Mouse (Mus musculus): ENCODE measurements at regions not wholly inside any gene's neighbourhood (a gene's known extent, or its start where the extent isn't known, plus 50 kb on each side); places are given as distances from the start of the nearest gene placed in this dataset.

- DNase-seq (ENCODE audit: low read depth), result no peak
- TF ChIP-seq POLR2A (IDR thresholded peaks at IDR 0.05; ENCODE audit: borderline replicate concordance, extremely low read depth, insufficient read depth, insufficient read length, poor library complexity, severe bottlenecking) (no peak), CTCF (IDR thresholded peaks at IDR 0.05; ENCODE audit: borderline replicate concordance, extremely low read depth, insufficient read depth, insufficient read length) (no peak)
These were observed 86.2 kb upstream of the Kl start for GRCm38 (mm10) chr5:150866198-150866597.

GRCm38 (mm10) chr5:150869954-150870353 lies 82.5 kb upstream of the Kl start:
- DNase-seq (ENCODE audit: low read depth), result no peak
- no peak for TF ChIP-seq POLR2A (IDR thresholded peaks at IDR 0.05; ENCODE audit: borderline replicate concordance, extremely low read depth, insufficient read depth, insufficient read length, poor library complexity, severe bottlenecking)
- TF ChIP-seq CTCF (IDR thresholded peaks at IDR 0.05; ENCODE audit: borderline replicate concordance, extremely low read depth, insufficient read depth, insufficient read length), result no peak

GRCm38 (mm10) chr5:150878805-150879204 lies 73.6 kb upstream of the Kl start:
- TF ChIP-seq POLR2A (IDR thresholded peaks at IDR 0.05; ENCODE audit: borderline replicate concordance, extremely low read depth, insufficient read depth, insufficient read length, poor library complexity, severe bottlenecking) (no peak), CTCF (IDR thresholded peaks at IDR 0.05; ENCODE audit: borderline replicate concordance, extremely low read depth, insufficient read depth, insufficient read length) (no peak)
- DNase-seq (ENCODE audit: low read depth), result no peak

GRCm38 (mm10) chr5:150883676-150884075 lies 68.7 kb upstream of the Kl start:
- DNase-seq (ENCODE audit: low read depth), result no peak
- TF ChIP-seq CTCF (IDR thresholded peaks at IDR 0.05; ENCODE audit: borderline replicate concordance, extremely low read depth, insufficient read depth, insufficient read length), result no peak
- no peak for TF ChIP-seq POLR2A (IDR thresholded peaks at IDR 0.05; ENCODE audit: borderline replicate concordance, extremely low read depth, insufficient read depth, insufficient read length, poor library complexity, severe bottlenecking)

- no peak for DNase-seq (ENCODE audit: low read depth)
- TF ChIP-seq CTCF (IDR thresholded peaks at IDR 0.05; ENCODE audit: borderline replicate concordance, extremely low read depth, insufficient read depth, insufficient read length), result no peak
- TF ChIP-seq POLR2A (IDR thresholded peaks at IDR 0.05; ENCODE audit: borderline replicate concordance, extremely low read depth, insufficient read depth, insufficient read length, poor library complexity, severe bottlenecking), result no peak
These were observed 62.3 kb upstream of the Kl start for GRCm38 (mm10) chr5:150890086-150890485.

DNA sequence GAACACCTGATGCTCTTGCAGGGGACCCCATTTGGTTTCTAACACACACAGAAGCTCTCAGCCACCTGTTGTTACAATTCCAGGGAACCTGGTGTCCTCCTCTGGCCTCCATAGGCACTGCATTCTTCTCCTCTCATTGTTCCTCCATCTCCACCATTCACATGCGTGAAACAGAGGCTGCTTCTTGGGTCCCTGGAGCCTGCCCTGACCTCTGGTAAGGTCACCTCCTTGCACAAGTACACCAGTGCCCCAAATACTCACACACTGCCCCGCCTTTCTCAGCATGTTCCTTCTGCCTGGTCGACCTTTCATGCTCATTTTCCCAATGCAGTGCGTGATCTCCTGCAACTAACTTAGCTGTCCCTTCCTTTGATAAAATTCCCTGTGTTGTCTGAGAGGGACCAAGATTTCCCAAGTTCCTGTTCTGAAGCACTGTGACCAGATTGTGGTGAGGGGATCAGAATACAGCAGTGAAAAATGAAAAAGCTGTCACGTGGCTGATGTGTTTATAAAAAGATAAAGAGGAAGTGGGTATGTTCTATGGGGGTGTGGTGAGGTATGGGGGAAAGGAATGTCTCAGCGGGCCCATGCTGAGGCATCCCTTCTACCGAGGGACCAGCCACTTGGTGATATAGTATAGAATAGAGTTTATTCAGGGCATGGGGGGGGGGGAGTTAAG lies 61.0 kb upstream of the Kl start:
- TF ChIP-seq CTCF (IDR thresholded peaks at IDR 0.05; ENCODE audit: borderline replicate concordance, extremely low read depth, insufficient read depth, insufficient read length), result no peak
- no peak for TF ChIP-seq POLR2A (IDR thresholded peaks at IDR 0.05; ENCODE audit: borderline replicate concordance, extremely low read depth, insufficient read depth, insufficient read length, poor library complexity, severe bottlenecking)
- no peak for DNase-seq (ENCODE audit: low read depth)

DNA sequence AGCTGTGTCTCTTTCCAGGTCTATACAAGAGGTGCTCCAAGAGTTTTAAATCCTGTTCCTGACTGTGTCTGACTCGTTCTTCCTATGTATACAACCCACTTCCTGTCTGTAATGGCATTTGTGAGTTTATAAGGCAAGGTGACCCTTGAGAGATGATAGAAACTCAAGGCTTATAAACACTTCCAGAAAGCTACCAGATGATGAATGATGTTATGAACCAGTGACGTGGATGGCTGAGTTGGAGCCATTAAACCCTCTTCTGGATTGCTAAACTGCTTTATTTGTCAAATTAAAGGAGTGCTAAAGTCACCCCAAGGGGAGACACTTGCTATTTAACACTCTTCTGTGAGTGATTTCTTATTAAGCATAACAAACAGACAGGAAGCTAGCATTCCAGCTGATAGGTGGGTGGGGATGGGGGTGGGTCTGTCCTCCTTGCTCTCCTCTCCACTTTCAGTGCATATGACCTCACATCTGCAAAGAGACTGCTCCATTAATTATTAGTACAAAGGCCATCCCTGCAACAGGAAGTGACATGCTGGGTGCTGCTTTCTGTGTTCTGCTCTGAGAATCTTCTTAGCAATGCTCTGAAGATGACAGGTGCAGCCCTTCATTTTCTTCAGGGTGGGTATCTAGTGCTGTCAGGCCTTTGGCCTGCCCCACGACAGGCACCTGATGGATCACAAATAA lies 58.2 kb upstream of the Kl start:
- no peak for DNase-seq (ENCODE audit: low read depth)
- no peak for TF ChIP-seq CTCF (IDR thresholded peaks at IDR 0.05; ENCODE audit: borderline replicate concordance, extremely low read depth, insufficient read depth, insufficient read length)
- no peak for TF ChIP-seq POLR2A (IDR thresholded peaks at IDR 0.05; ENCODE audit: borderline replicate concordance, extremely low read depth, insufficient read depth, insufficient read length, poor library complexity, severe bottlenecking)

GRCm38 (mm10) chr5:150894739-150895085 lies 57.7 kb upstream of the Kl start:
- no peak for TF ChIP-seq POLR2A (IDR thresholded peaks at IDR 0.05; ENCODE audit: borderline replicate concordance, extremely low read depth, insufficient read depth, insufficient read length, poor library complexity, severe bottlenecking)
- TF ChIP-seq CTCF (IDR thresholded peaks at IDR 0.05; ENCODE audit: borderline replicate concordance, extremely low read depth, insufficient read depth, insufficient read length), result no peak
- peak; percentile 94 for DNase-seq (ENCODE audit: low read depth)

DNA sequence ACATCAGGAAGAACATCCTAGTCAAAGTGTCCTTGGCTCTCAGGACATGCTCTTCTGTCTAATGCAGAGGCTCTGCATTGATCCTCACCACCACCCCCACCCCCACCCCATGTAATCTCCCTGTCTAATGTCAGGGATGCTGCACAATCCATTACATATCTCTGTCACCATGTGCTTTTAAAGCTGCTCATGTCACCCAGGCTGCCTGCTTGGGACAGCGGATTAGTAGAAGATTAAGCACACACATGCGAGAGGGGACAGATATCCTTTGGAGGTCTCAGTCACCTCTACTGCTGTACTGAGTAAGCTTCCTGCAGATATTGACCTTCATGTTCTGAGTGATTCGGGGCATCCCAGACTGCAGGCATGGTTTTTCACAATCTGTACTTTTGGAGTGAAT lies 50.7 kb upstream of the Kl start:
- DNase-seq (ENCODE audit: low read depth), result peak; percentile 32
- TF ChIP-seq CTCF (IDR thresholded peaks at IDR 0.05; ENCODE audit: borderline replicate concordance, extremely low read depth, insufficient read depth, insufficient read length) (no peak), POLR2A (IDR thresholded peaks at IDR 0.05; ENCODE audit: borderline replicate concordance, extremely low read depth, insufficient read depth, insufficient read length, poor library complexity, severe bottlenecking) (no peak)
